Mouse (Mus musculus) E14TG2a.4 (cell line): ENCODE data around the gene Gipc1.
A peak's percentile ranks its signal among the peaks of the same experiment; 100 is the strongest.

Experiments used
- H3K27me3 ChIP-seq: 2 replicates; pipeline ENCODE4 v1.6.1; 2014; ENCODE audit warnings: low read length, control low read depth; ENCODE audit not compliant: insufficient read depth
- H3K36me3 ChIP-seq: 2 replicates; pipeline ENCODE4 v1.6.1; 2014; ENCODE audit warnings: low read length, control low read depth; ENCODE audit not compliant: insufficient read depth
- H3K4me1 ChIP-seq: replicated peaks from 2 replicates; pipeline ENCODE4 v1.6.1; 2014; ENCODE audit warnings: low read depth, low read length, control low read depth
- H3K4me3 ChIP-seq: replicated peaks from 2 replicates; pipeline ENCODE4 v1.5.1; 2014; ENCODE audit warnings: mild to moderate bottlenecking, low read length
- H3K9me3 ChIP-seq: 2 replicates; pipeline ENCODE4 v1.6.1; 2014; ENCODE audit warnings: low read length, control low read depth
- CTCF ChIP-seq: conservative IDR thresholded peaks from 2 replicates; pipeline ENCODE4 v1.5.1; 2014; ENCODE audit warnings: low read length
- NANOG ChIP-seq: IDR thresholded peaks from 2 replicates; pipeline ENCODE4 v1.6.1; 2014; ENCODE audit warnings: borderline replicate concordance, low read length, mixed read lengths
- POU5F1 ChIP-seq: IDR thresholded peaks from 2 replicates; pipeline ENCODE4 v1.6.1; 2014; ENCODE audit warnings: low read length, borderline replicate concordance

The Gipc1 gene

DNA sequence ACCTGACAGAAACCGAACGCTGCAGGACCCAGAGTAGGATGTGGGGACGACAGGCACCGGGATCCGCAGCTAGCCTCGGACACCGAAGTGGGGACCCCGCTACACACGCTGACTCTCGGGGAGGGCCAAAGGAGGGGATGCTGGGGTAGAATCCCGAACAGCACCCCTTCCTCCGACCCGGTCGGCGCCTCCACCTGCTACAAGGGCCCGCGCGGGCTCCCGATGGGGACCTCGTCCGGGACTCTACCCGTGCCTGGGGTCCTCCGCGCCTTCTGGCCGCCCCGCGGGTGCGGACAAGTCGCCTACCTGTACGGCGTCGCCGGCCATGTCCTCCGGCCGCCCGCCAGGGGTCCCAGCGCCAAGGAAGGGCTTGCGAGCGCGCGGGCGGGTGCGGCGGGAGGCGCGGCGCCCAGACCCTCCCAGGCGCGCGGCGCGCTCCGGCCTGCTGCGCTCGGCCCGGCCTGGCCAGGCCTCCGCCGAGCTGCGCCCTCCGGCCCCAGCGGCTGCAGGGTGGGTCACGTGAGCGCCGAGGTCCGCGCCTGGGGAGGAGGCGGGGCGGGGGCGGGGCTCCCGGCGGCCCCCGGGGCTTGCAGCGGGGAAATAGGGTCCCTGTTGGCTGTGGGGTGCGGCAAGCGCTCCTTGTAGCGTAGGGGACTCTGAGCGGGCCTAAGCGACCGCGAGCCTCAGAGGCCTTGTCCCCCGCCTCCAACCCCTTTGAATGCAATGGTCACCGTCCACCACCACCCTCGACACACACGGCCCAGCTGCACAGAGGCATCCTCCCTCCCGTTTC is 46.4 kb downstream of the Gipc1 start, which contains the start of gene Pkn1:
Gene Pkn1 (minus strand): TSS at position 519 of the 793 bp plus-strand sequence.
- no peaks in the 10 kb centered on the region for H3K36me3 ChIP-seq
- H3K4me3 ChIP-seq = peak within 1 kb of the TSS; percentile 91
- no peaks in the 10 kb centered on the region for H3K9me3 ChIP-seq
- H3K27me3 ChIP-seq = peaks cover 26% of the 10 kb centered on the region
- H3K4me1 ChIP-seq = peaks cover 43% of the 10 kb centered on the region
- no peak for TF ChIP-seq CTCF
- TF ChIP-seq POU5F1 = no peak
- no peak for TF ChIP-seq NANOG

DNA sequence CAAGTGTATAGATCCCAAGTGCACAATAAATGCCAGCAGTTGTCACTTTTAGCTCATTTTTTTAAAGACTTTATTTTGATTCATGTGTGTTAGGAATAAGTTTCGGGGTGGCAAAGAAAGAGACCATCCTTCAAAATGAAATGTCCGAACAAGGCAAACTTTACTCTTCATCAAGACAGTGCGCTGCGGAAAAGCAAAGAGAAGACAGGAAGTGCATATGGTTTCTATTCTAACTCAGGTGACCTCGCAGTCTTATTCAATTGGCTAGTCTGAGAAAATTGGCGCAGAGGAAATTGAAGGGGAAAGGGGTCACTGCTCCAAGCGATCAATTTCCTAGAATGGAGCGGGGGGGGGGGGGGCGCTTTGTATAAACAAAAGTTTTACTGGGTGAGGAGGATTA is 47.1 kb downstream of the Gipc1 start:
- TF ChIP-seq POU5F1 = no peak
- no peak for TF ChIP-seq CTCF
- no peak for TF ChIP-seq NANOG
- Histone ChIP-seq H3K27me3 (peaks cover 26% of the 10 kb centered on the region), H3K9me3 (no peaks in the 10 kb centered on the region), H3K4me1 (peaks cover 36% of the 10 kb centered on the region), H3K4me3 (peak overlapping the region; percentile 91), H3K36me3 (no peaks in the 10 kb centered on the region)

DNA sequence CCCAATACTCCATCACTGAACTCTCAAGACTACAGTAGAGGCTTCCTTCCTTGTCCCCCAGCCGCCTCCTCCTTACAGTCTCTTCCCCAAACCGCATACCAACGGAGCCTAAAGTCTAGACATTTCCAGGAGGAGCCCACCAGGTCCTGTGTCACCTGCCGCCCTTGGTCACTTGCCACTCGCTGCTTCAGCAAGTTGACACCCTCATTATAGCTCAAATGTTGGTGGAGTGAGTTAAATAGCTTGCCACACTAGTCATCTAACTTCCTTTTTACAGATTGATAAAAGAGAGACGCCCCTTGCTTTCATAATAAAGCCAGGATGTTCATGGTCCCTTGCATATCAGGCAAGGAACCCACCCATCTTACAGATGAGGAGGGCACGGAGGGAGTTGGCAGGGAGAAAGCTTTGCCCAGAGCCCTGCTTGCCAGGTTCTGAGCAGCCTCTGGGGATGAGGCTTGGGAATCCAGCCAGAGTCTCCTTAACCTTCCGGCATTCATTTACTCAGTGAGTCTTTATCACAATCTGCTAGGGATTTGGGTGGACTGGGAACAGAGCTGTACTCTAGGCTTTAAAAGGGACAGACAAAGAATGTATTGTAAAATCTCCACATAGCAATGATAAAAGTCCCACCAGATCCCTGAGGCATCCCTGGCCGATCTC is 48.1 kb downstream of the Gipc1 start:
- no peak overlapping the region for H3K4me3 ChIP-seq
- peaks cover 26% of the 10 kb centered on the region for H3K27me3 ChIP-seq
- TF ChIP-seq POU5F1 (no peak), NANOG (no peak), CTCF (no peak)
- no peaks in the 10 kb centered on the region for H3K36me3 ChIP-seq
- no peaks in the 10 kb centered on the region for H3K9me3 ChIP-seq
- peaks cover 30% of the 10 kb centered on the region for H3K4me1 ChIP-seq

DNA sequence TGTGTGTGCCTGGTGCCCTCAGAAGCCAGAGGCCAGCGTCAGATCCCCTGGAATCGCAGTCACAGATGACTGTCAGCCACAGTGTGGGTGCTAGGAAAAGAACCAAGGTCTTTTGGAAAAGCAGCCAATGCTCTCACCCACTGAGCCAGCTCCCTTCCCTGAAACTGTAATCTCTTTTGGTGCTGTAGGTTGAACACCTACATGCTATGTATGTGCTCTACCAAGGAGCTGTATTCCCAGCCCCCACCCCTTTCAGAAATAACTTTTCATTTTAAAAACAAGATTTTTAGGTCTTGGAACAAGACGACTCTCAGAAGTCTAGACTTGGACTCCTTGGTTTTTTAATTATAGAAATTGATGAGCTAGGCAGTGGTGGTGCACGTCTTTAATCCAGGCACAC is 50.9 kb downstream of the Gipc1 start:
- H3K9me3 ChIP-seq = no peaks in the 10 kb centered on the region
- H3K4me3 ChIP-seq = no peak overlapping the region
- TF ChIP-seq CTCF (no peak), POU5F1 (no peak), NANOG (no peak)
- H3K27me3 ChIP-seq = peaks cover 5% of the 10 kb centered on the region; the same call in 1 of the 2 replicates
- no peaks in the 10 kb centered on the region for H3K36me3 ChIP-seq
- H3K4me1 ChIP-seq = peaks cover 13% of the 10 kb centered on the region

DNA sequence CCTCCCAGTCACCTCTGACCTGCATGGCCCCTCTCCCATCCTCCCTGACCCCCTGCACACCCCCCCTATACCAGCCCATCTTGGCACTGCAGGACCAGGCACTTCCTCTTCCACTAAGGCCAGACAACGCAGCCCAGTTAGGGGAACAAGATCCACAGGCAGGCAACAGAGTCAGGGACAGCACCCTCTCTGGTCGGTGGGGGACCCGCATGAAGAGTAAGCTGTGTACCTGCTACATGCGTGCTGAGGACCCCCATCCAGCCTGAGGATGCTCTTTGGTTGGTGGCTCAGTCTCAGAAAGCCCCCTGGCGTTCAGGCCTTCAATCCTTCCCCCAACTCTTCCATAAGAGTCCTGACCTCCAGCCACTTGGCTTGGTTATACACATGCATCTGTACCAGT is 53.9 kb downstream of the Gipc1 start:
- no peaks in the 10 kb centered on the region for H3K27me3 ChIP-seq
- no peaks in the 10 kb centered on the region for H3K36me3 ChIP-seq
- no peak overlapping the region for H3K4me3 ChIP-seq
- peaks cover 8% of the 10 kb centered on the region for H3K4me1 ChIP-seq
- no peaks in the 10 kb centered on the region for H3K9me3 ChIP-seq
- TF ChIP-seq POU5F1 (no peak), NANOG (no peak), CTCF (peak; percentile 86)

DNA sequence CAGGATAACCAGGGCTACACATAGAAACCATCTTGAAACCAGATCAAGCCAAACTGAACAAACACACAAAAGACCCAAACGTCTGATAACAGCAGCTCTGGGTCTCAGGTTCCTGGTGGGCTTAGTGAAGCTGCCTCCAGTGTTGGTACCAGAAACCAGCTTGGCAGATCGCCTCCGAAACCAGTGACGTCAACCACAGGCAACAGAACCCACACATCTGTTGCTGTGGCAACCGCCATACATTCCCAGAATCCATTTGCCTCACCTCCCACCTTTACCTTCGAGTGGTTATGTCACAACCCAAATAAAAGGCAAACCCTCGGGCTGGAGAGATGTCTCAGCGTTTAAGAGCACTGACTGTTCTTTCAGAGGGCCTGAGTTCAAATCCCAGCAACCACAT is 55.1 kb downstream of the Gipc1 start:
- Histone ChIP-seq H3K27me3 (no peaks in the 10 kb centered on the region), H3K4me3 (no peak overlapping the region), H3K4me1 (peaks cover 15% of the 10 kb centered on the region), H3K9me3 (no peaks in the 10 kb centered on the region), H3K36me3 (no peaks in the 10 kb centered on the region)
- no peak for TF ChIP-seq CTCF
- no peak for TF ChIP-seq POU5F1
